Mouse (Mus musculus): ENCODE data around the gene Pgm2l1. TPM values are rescaled to one million over a fixed set of nuclear protein-coding genes. Genes with fewer than 3 reads are reported as not detected.
"Not testable (repeated sequence)": the region's sequence is repeated elsewhere in the genome, so short reads cannot be mapped to it uniquely, and the experiment has no call there.

The Pgm2l1 gene
- polyA plus RNA-seq, 1 experiment from 2014 or later, result 1.8 TPM

DNA sequence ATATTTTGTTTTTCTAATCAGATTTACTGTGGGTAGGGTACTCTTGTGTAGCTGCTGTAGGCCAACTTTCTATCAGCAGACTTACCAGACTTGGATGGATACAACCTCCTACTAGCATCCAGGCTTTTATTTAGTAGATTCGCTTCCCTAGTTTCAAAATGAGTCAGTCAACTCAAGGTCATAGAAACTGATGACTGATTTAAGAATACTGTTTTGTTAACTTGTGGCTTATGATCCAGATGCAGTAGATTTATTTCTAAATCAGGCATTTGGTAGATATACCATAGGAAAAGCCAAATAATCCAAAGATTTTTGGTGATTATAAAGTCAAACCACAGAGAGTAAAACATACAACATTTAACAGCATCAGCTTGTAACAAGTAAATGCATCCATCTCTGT, 3.5 kb downstream of the Pgm2l1 start:
- H3K4me3 ChIP-seq (replicated peaks), result no peak overlapping the region
- H3K9me3 ChIP-seq (replicated peaks), result no peaks in the 10 kb centered on the region
- ATAC-seq (ENCODE audit: low read depth) (no peak), DNase-seq (no peak)
- H3K36me3 ChIP-seq, result no peaks in the 10 kb centered on the region
- no peaks in the 10 kb centered on the region for H3K27me3 ChIP-seq
- no peak overlapping the region for H3K27ac ChIP-seq
- H3K4me1 ChIP-seq (replicated peaks), result peaks cover 35% of the 10 kb centered on the region
- 93% methylated on average over 1 of the region's 1 CpGs for WGBS (ENCODE audit: insufficient replicate concordance)
- H3K9ac ChIP-seq, result no peak overlapping the region
- H3K4me2 ChIP-seq, result no peak overlapping the region

DNA sequence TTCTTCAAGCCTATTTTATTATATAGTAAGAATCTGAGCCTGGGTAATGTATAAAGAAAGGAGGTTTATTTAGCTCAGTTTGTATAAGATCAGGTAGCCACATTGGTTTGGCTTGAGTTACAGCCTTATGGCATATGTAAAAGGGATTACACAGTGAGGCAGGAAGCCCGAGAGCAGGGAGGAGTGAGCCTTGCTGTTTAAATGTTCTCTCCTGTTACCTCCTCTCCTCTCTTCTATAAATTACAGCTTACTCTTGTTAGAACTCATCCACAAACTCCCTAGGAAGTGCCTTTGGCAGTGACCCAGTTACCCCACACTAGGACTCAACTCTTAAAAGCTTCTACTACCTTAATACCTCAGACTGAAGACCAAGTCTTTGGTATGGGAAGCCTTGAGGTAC, 4.5 kb downstream of the Pgm2l1 start:
- Histone ChIP-seq H3K9ac (no peak overlapping the region), H3K27ac (no peak overlapping the region), H3K36me3 (no peaks in the 10 kb centered on the region), H3K4me3 (replicated peaks) (no peak overlapping the region), H3K4me1 (replicated peaks) (peaks cover 31% of the 10 kb centered on the region), H3K4me2 (no peak overlapping the region), H3K9me3 (replicated peaks) (no peaks in the 10 kb centered on the region), H3K27me3 (no peaks in the 10 kb centered on the region)
- no peak for DNase-seq
- ATAC-seq (ENCODE audit: low read depth), result no peak
- 56% methylated on average over 1 of the region's 1 CpGs for WGBS (ENCODE audit: insufficient replicate concordance)

DNA sequence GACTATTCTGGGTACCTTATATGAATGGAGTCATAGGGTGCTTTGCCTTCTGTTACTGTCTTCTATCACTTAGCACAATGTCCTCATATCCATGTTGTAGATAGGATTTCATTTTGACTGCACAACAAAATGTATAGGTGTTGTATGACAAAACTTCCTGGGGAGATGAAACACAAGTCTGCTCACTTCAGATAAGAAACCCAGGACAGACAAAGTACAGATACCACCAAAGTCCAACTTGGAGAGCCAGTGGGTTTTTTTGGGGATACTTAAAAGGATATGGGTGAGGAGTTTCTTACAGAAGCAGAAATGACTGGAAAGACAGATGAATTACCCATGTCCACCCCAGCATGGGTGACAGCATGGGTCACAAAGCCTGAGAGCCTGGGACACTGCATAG, 6.5 kb downstream of the Pgm2l1 start:
- peaks cover 20% of the 10 kb centered on the region for H3K4me1 ChIP-seq (replicated peaks)
- no peak overlapping the region for H3K4me2 ChIP-seq
- H3K27me3 ChIP-seq, result no peaks in the 10 kb centered on the region
- no peaks in the 10 kb centered on the region for H3K36me3 ChIP-seq
- peak overlapping the region; percentile 52 for H3K9ac ChIP-seq
- ATAC-seq (ENCODE audit: low read depth) (peak; percentile 58), DNase-seq (peak; percentile 10)
- no peaks in the 10 kb centered on the region for H3K9me3 ChIP-seq (replicated peaks)
- peak overlapping the region; percentile 72 for H3K27ac ChIP-seq
- H3K4me3 ChIP-seq (replicated peaks), result no peak overlapping the region

DNA sequence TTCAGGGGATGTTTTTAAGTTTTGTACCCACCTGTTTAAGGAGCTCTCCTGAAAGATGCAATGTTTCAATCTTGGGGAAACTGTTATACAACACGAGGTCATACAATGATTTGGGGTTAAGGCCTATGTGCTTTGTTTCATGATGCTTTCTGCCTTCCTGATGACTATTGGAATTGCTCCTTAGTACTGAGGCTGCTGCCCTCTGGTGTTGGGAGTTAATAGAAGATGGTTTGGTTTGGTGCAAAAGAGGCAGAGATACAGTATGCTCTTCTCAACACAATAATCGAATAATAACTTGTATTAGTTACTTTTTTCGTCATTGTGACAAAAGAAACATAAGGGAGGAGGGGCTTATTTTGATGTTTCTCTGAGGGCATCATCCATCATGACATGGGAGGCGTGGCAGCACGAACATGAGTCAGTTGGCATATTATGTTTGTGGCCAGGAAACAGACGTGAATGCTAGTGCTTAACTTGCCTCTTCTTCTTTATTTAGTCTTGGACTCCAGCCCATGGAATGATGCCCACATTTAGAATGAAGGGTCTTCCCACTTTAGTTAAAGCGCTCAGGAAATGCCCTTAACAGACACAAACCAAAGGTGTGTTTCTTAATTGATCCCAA, 7.2 kb downstream of the Pgm2l1 start:
- H3K4me1 ChIP-seq (replicated peaks), result peaks cover 14% of the 10 kb centered on the region
- no peaks in the 10 kb centered on the region for H3K27me3 ChIP-seq
- DNase-seq (peak; percentile 19), ATAC-seq (ENCODE audit: low read depth) (no peak)
- no peaks in the 10 kb centered on the region for H3K36me3 ChIP-seq
- WGBS (ENCODE audit: insufficient replicate concordance), result 54% methylated on average over 7 of the region's 7 CpGs
- H3K9ac ChIP-seq, result no peak overlapping the region
- peak overlapping the region; percentile 72 for H3K27ac ChIP-seq
- H3K4me3 ChIP-seq (replicated peaks), result no peak overlapping the region
- H3K4me2 ChIP-seq, result no peak overlapping the region
- no peaks in the 10 kb centered on the region for H3K9me3 ChIP-seq (replicated peaks)

DNA sequence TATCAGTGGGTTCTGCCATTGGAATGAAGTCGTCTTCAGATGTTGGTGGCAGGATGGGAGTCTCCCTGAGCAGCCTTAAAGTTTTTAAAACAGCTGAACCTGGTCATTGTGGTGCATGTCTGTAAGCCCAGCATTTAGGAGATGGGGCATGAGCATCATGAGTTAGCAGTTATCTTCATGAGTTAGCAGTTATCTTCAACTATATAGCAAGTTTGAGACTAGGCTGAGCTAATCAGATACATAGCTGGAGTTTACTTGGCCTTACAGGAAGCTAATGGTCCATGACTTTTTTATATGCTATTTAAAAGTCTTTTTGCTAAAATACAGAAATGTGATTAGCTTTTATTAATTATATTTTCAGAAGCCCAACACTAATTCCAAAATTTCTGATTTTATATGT, 11.1 kb downstream of the Pgm2l1 start:
- 65% methylated on average over 1 of the region's 1 CpGs for WGBS (ENCODE audit: insufficient replicate concordance)
- DNase-seq, result no peak
- H3K27ac ChIP-seq, result no peak overlapping the region

DNA sequence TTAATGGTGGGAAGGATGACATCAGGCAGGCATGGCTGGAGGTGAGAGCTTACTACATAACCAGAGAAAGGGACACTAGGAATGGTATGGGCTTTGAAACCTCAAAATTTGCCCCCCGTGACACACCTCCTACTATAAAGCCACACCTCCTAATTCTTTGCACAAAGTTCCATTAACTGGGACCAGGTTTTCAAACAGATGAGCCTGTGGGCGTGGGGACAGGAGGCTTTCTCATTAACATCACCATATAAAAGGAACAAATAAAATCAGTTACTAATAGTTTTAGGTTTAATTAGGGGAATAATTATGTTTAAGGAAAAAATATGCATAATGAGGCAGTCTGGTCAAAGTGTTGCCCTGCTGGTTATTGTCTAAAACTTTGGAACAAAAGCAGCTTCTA, 13.4 kb downstream of the Pgm2l1 start:
- WGBS (ENCODE audit: insufficient replicate concordance), result 70% methylated on average over 2 of the region's 2 CpGs

More for the DNA sequence above, 11.1 kb downstream of the Pgm2l1 start:
- H3K9me3 ChIP-seq (replicated peaks), result no peaks in the 10 kb centered on the region
- no peak for ATAC-seq (ENCODE audit: low read depth)
- H3K27me3 ChIP-seq, result no peaks in the 10 kb centered on the region
- no peak overlapping the region for H3K4me2 ChIP-seq
- H3K4me1 ChIP-seq (replicated peaks), result peaks cover 8% of the 10 kb centered on the region
- no peaks in the 10 kb centered on the region for H3K36me3 ChIP-seq
- no peak overlapping the region for H3K9ac ChIP-seq
- no peak overlapping the region for H3K4me3 ChIP-seq (replicated peaks)

DNA sequence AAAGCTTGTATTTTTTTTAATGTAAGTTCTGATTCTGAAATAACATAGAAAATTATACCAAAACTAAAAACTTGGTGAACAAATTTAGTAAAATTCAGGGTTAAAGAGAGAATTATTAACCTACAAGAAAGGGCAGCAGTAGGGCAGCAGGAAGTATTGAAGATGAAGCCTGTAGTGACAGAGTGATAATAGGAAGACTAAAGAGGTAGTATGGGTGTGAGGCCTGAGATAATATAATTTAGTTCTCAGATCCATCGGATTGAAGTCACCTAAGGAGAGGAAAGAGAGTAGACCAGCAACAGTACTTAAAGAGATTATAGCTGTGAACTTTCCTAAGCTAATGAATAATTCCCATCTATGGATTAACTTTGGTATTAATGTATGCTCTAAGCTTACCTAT, 15.8 kb downstream of the Pgm2l1 start:
- no peak overlapping the region for H3K4me3 ChIP-seq (replicated peaks)
- 41% methylated on average over 1 of the region's 1 CpGs for WGBS (ENCODE audit: insufficient replicate concordance)
- H3K4me2 ChIP-seq, result no peak overlapping the region
- ATAC-seq (ENCODE audit: low read depth) (no peak), DNase-seq (no peak)
- H3K9me3 ChIP-seq (replicated peaks), result no peaks in the 10 kb centered on the region
- H3K9ac ChIP-seq, result no peak overlapping the region
- H3K36me3 ChIP-seq, result no peaks in the 10 kb centered on the region
- no peak overlapping the region for H3K27ac ChIP-seq
- H3K27me3 ChIP-seq, result no peaks in the 10 kb centered on the region
- no peaks in the 10 kb centered on the region; the same call in 1 of the 2 replicates for H3K4me1 ChIP-seq (replicated peaks)

More for the DNA sequence above, 13.4 kb downstream of the Pgm2l1 start:
- H3K9ac ChIP-seq, result no peak overlapping the region
- H3K9me3 ChIP-seq (replicated peaks), result no peaks in the 10 kb centered on the region
- no peak for DNase-seq
- no peak for ATAC-seq (ENCODE audit: low read depth)
- no peaks in the 10 kb centered on the region for H3K36me3 ChIP-seq
- H3K27ac ChIP-seq, result no peak overlapping the region
- H3K4me3 ChIP-seq (replicated peaks), result no peak overlapping the region
- H3K4me1 ChIP-seq (replicated peaks), result no peaks in the 10 kb centered on the region; the same call in 1 of the 2 replicates
- no peaks in the 10 kb centered on the region for H3K27me3 ChIP-seq
- no peak overlapping the region for H3K4me2 ChIP-seq

DNA sequence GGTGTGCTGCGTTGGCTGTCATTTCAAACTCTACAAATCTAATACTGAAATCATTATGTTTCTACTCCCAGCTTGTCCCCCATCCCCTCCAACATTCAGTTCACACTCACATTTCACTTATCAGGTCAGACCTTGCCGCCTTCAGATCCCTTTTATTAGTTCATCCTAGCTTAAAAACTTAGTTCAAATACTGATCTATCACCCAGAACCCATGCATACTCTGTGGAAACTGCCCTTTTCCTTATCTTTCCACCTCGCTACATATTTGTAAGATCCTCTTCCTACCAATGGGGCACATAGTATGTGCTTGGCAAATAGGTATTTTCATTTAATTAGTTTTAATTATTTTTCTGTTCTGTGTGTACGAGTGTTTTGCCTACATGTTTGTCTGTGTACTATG, 17.0 kb downstream of the Pgm2l1 start:
- no peak overlapping the region for H3K27ac ChIP-seq
- no peaks in the 10 kb centered on the region for H3K4me1 ChIP-seq (replicated peaks)
- H3K4me2 ChIP-seq, result no peak overlapping the region
- 60% methylated on average over 4 of the region's 4 CpGs for WGBS (ENCODE audit: insufficient replicate concordance)
- no peak overlapping the region for H3K9ac ChIP-seq
- DNase-seq (no peak), ATAC-seq (ENCODE audit: low read depth) (no peak)
- no peaks in the 10 kb centered on the region for H3K36me3 ChIP-seq
- no peaks in the 10 kb centered on the region for H3K9me3 ChIP-seq (replicated peaks)
- H3K27me3 ChIP-seq, result no peaks in the 10 kb centered on the region
- no peak overlapping the region for H3K4me3 ChIP-seq (replicated peaks)

DNA sequence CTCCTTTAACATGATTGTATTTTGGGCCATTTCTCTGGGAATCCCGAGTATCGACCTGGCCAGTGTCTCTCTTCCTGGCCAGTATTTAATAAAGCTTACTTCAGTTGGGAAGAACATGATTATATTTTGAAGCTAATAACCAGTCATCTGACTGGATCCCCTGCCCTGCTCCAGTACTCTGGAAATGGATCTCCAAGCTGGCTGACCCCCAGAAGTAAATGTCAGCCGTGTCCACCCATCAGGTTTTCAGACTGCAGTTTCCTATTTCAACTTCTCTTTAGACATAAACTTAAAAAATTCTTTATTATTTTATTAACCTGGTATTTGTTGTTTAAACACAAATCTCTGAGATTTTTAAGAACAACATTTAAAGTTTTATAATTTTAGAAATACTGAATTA, 18.0 kb downstream of the Pgm2l1 start:
- no peak overlapping the region for H3K9ac ChIP-seq
- no peak overlapping the region for H3K4me2 ChIP-seq
- no peak for ATAC-seq (ENCODE audit: low read depth)
- no peaks in the 10 kb centered on the region for H3K9me3 ChIP-seq (replicated peaks)
- no peaks in the 10 kb centered on the region for H3K36me3 ChIP-seq
- H3K27me3 ChIP-seq, result no peaks in the 10 kb centered on the region
- DNase-seq, result no peak
- H3K4me3 ChIP-seq (replicated peaks), result no peak overlapping the region
- 86% methylated on average over 3 of the region's 3 CpGs for WGBS (ENCODE audit: insufficient replicate concordance)
- no peak overlapping the region for H3K27ac ChIP-seq
- H3K4me1 ChIP-seq (replicated peaks), result no peaks in the 10 kb centered on the region

DNA sequence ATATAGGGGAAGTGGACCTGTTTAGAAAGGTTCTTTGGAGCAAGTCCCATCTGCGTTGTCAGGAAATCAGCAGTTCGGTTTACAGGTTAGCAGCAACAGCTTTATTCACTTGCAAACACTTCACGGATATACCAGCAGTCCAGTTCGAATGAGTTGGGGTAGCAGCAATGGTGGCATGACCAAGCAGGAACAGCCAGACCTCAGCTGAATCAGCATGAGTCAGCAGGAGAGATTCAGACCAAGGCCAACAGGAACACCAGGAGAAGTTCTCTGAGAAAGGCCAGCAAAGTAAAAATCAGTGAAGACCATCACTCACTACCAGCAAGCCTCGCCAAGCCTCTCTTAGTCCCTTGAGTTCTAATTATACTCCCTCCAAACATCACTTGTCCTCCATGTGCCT, 23.5 kb downstream of the Pgm2l1 start:
- Histone ChIP-seq H3K4me1 (replicated peaks) (peaks cover 8% of the 10 kb centered on the region), H3K4me2 (0 out of 2 replicates have a peak overlapping the region, but pooled peaks have one; percentile 24), H3K27me3 (no peaks in the 10 kb centered on the region), H3K9me3 (replicated peaks) (no peaks in the 10 kb centered on the region), H3K27ac (no peak overlapping the region; the same call in 1 of the 2 replicates), H3K4me3 (replicated peaks) (no peak overlapping the region), H3K9ac (no peak overlapping the region), H3K36me3 (peaks cover 16% of the 10 kb centered on the region)
- 81% methylated on average over 5 of the region's 5 CpGs for whole genome bisulfite sequencing (ENCODE audit: insufficient replicate concordance)
- peak; percentile 56 for DNase-seq
- 0 out of 2 replicates have a peak, but pooled peaks have one; percentile 60 for ATAC-seq (ENCODE audit: low read depth)

DNA sequence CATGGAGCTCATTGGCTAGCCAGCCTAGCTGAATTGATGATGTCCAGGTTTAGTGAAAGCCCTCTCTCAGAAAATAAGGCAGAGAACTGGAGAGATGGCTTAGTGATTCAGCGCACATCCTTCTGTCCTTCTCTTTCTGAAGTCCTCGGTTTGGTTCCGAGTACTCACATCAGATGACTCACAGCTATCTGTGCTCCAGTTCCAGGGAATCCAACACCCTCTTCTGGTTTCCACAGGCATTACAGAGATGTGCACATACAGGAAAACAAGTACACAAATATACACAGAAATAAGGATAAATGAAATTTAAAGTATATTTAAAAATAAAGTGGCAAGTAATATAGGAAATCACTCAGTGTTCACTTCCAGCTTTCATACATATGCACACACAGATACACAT, 35.2 kb downstream of the Pgm2l1 start:
- Histone ChIP-seq H3K4me3 (replicated peaks) (no peak overlapping the region), H3K36me3 (peaks cover 9% of the 10 kb centered on the region; the same call in 1 of the 2 replicates), H3K9me3 (replicated peaks) (no peaks in the 10 kb centered on the region), H3K4me2 (no peak overlapping the region), H3K27me3 (no peaks in the 10 kb centered on the region), H3K27ac (no peak overlapping the region), H3K9ac (no peak overlapping the region), H3K4me1 (replicated peaks) (no peaks in the 10 kb centered on the region)
- no peak for DNase-seq
- ATAC-seq (ENCODE audit: low read depth), result no peak
- 82% methylated on average over 3 of the region's 3 CpGs for WGBS (ENCODE audit: insufficient replicate concordance)

DNA sequence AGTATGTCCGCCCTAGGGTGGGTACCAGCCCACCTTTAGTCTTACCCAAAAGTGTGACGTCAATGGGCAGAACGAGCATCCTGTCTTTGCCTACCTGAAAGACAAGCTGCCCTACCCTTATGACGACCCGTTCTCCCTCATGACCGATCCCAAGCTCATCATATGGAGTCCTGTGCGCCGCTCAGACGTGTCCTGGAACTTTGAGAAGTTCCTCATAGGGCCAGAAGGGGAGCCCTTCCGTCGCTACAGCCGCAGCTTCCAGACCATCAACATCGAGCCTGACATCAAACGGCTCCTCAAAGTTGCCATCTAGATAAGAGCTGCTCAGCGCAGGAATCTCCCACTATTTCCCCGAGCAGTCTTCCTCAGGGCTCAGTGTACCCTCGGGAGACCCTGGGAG, 37.7 kb downstream of the Pgm2l1 start:
- not testable (repeated sequence) for H3K4me2 ChIP-seq; H3K4me3 ChIP-seq (replicated peaks); H3K27me3 ChIP-seq; H3K9ac ChIP-seq; H3K27ac ChIP-seq; ATAC-seq (ENCODE audit: low read depth); H3K4me1 ChIP-seq (replicated peaks); H3K9me3 ChIP-seq (replicated peaks); DNase-seq
- 54% methylated on average over 17 of the region's 17 CpGs for WGBS (ENCODE audit: insufficient replicate concordance)
- H3K36me3 ChIP-seq, result peaks cover 10% of the 10 kb centered on the region; the same call in 1 of the 2 replicates
